Mouse (Mus musculus) G1E (cell line): ENCODE results near the gene Lama2.

Experiments
- CTCF ChIP-seq: IDR thresholded peaks from 2 replicates; pipeline ENCODE4 v1.5.1; 2012; ENCODE audit warnings: low read depth, low read length, inconsistent platforms, mixed read lengths
- GATA1 ChIP-seq: IDR thresholded peaks from 2 replicates; pipeline ENCODE4 v1.6.1; 2012; ENCODE audit warnings: borderline replicate concordance, low read length, inconsistent platforms, mixed read lengths

DNA sequence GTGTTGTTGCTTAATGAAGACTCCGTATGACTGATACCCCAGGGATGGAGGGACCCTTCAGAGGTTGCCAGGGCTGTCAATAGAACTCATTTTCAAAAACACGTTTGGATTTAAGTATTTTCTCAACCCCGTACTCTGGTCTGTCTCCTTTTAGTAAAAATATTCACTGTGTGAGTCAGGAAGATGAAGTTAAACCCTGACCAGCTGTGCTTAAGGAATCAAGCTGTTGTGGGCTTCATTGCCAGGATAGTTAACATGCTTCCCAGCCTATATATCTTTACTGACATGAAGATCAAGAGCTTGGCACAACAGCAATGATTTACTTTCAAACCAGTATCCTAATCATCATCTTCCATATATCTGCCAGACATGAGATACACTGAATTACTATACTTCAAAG lies 314.3 kb downstream of the Lama2 start:
- no peak for TF ChIP-seq CTCF
- no peak for TF ChIP-seq GATA1
